Mouse (Mus musculus) heart, embryonic 16.5 days (tissue): ENCODE results near the gene Pipox. TPM values are rescaled to one million over a fixed set of nuclear protein-coding genes. Genes with fewer than 3 reads are reported as not detected.

Experiments
- ATAC-seq: fragments of 200-750 bp; cut with Nextera tagmentation; replicated peaks from 2 replicates; pipeline ENCODE4 v1.8.0; 2017; ENCODE audit warnings: moderate number of reproducible peaks; ENCODE audit not compliant: insufficient read depth, low FRiP score; ENCODE audit errors: extremely low read depth
- H3K27ac ChIP-seq: fragments of 300-500 bp; sonication (generic); 2 replicates; pipeline ENCODE4 v1.5.1; 2014; ENCODE audit warnings: mild to moderate bottlenecking, low read length, control low read depth, moderate library complexity
- H3K27me3 ChIP-seq: fragments of 300-500 bp; sonication (generic); 2 replicates; pipeline ENCODE4 v1.6.1; 2014; ENCODE audit warnings: low read length, mixed read lengths; ENCODE audit not compliant: control insufficient read depth, insufficient read depth
- H3K36me3 ChIP-seq: fragments of 300-500 bp; sonication (generic); 2 replicates; pipeline ENCODE4 v1.6.1; 2014; ENCODE audit not compliant: control insufficient read depth, insufficient read depth
- H3K4me1 ChIP-seq: fragments of 300-500 bp; sonication (generic); 2 replicates; pipeline ENCODE4 v1.6.1; 2014; ENCODE audit warnings: low read length, mixed read lengths; ENCODE audit not compliant: control insufficient read depth, insufficient read depth
- H3K4me2 ChIP-seq: fragments of 300-500 bp; sonication (generic); 2 replicates; pipeline ENCODE4 v1.6.1; 2014; ENCODE audit warnings: low read depth, mild to moderate bottlenecking, control low read depth, low read length
- H3K4me3 ChIP-seq: fragments of 300-500 bp; sonication (generic); 2 replicates; pipeline ENCODE4 v1.5.1; 2014; ENCODE audit warnings: mild to moderate bottlenecking, control low read depth, low read length
- H3K9ac ChIP-seq: fragments of 300-500 bp; sonication (generic); 2 replicates; pipeline ENCODE4 v1.6.1; 2014; ENCODE audit warnings: low read length, control low read depth
- H3K9me3 ChIP-seq: fragments of 300-500 bp; sonication (generic); replicated peaks from 2 replicates; pipeline ENCODE4 v1.6.1; 2016; ENCODE audit warnings: low read length; ENCODE audit not compliant: control insufficient read depth
- WGBS: fragments of 180-500 bp; shearing (Covaris S2); extraction: QIAGEN DNeasy Blood & Tissue Kit; methylation state at CpG from one replicate; pipeline ENCODE4 v1.1.7; 2014; 5-methylcytosine and 5-hydroxymethylcytosine counted together
- polyA plus RNA-seq: library from polyadenylated mRNA; unstranded; fragments of >200 nt; fragmentation: Nextera tagmentation; extraction: Ambion mirVana; gene quantifications from 2 replicates; pipeline ENCODE4 v1.2.1, GENCODE M21; 2015

The Pipox gene
- polyA plus RNA-seq, 1 experiment from 2014 or later: 2.9 TPM

DNA sequence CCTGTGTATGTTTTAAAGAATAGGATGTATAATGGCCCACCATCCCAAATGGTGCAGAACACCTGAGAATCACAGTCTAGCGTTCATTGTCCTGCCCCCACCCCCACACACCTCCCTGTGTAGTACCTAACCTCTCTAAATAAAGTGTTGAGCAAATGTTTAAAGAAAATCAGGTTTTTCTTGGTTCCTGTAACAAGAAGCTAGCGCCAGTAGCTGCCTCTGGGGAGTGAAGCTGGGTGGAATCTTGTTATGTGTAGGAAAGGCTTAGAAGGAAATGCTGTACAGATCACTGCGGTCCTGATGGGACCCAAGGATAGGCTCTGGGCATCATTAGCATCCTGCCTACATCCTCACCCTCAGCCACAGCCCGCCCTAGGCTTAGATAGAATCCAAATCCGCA lies 7.5 kb upstream of the Pipox start:
- H3K9me3 ChIP-seq: no peaks in the 10 kb centered on the region
- H3K4me2 ChIP-seq: no peak overlapping the region
- WGBS: 63% methylated on average over 5 of the region's 5 CpGs
- H3K9ac ChIP-seq: no peak overlapping the region
- no peak for ATAC-seq
- no peak overlapping the region for H3K4me3 ChIP-seq
- H3K36me3 ChIP-seq: no peaks in the 10 kb centered on the region
- no peak overlapping the region for H3K27ac ChIP-seq
- H3K27me3 ChIP-seq: peaks cover 5% of the 10 kb centered on the region; the same call in 1 of the 2 replicates
- peaks cover 9% of the 10 kb centered on the region for H3K4me1 ChIP-seq

- 78% methylated on average over 4 of the region's 4 CpGs for WGBS
- Histone ChIP-seq H3K36me3 (no peaks in the 10 kb centered on the region), H3K27me3 (peaks cover 5% of the 10 kb centered on the region), H3K4me3 (no peak overlapping the region), H3K9ac (no peak overlapping the region), H3K4me1 (peaks cover 12% of the 10 kb centered on the region), H3K4me2 (no peak overlapping the region), H3K9me3 (no peaks in the 10 kb centered on the region), H3K27ac (no peak overlapping the region)
- ATAC-seq: no peak
These were observed 6.8 kb upstream of the Pipox start for GRCm38 (mm10) chr11:77900696-77901095.

GRCm38 (mm10) chr11:77900187-77900586 lies 6.3 kb upstream of the Pipox start:
- no peak overlapping the region for H3K9ac ChIP-seq
- no peaks in the 10 kb centered on the region for H3K36me3 ChIP-seq
- H3K9me3 ChIP-seq: no peaks in the 10 kb centered on the region
- H3K4me2 ChIP-seq: no peak overlapping the region
- peaks cover 12% of the 10 kb centered on the region for H3K4me1 ChIP-seq
- H3K27me3 ChIP-seq: peaks cover 8% of the 10 kb centered on the region
- ATAC-seq: no peak
- 83% methylated on average over 3 of the region's 3 CpGs for WGBS
- H3K27ac ChIP-seq: no peak overlapping the region
- H3K4me3 ChIP-seq: no peak overlapping the region

DNA sequence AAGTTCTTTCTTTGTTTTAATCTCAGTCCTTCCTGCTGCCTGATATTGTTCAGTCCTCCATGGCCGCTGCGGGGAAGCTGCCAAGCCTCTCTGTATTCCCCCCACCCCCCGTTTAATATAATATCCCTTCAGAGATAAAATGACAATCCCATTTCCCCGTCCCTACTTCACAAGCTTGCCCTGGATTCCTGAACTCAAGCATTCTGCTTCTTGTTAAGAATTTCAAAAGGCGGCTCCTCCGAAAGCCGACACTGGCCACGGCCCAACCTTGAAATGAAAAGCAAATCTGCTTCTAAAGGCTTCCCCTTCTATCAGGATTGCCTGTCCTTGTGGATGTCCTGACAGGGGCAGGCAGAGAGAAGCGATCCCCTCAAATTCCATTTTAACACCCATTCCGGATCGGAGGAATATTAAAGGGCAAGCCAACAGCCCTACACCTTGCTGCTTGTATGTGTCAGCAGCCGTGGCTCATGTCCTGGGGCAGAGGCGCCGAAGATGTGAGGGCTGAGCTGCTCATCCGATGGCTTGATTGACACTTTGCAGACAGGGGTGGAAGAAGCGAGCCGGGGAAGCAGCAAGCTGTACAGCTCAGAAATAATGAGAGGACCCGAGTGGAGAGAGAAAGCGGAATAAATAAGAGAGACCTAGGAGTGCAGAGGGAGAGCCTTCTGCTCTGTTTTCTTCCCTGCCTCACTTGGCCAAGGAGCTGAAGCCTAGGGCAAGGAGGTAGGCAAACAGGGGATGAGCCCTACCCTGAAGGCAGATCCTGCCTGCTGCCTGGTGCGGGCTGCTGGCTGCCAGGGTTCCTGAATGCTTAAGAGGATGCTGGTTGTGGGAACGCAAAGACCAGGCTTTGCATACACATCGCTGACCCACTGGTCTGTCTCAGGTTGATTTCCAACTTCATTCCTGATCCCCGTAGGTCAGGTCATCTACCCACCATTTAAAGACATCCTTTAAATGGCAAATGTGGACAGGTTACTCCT lies 3.2 kb upstream of the Pipox start:
- Histone ChIP-seq H3K27me3 (peaks cover 8% of the 10 kb centered on the region), H3K9me3 (no peaks in the 10 kb centered on the region), H3K4me2 (peak overlapping the region; percentile 59), H3K4me3 (peak overlapping the region; percentile 23), H3K27ac (no peak overlapping the region), H3K9ac (no peak overlapping the region; the same call in 1 of the 2 replicates), H3K36me3 (no peaks in the 10 kb centered on the region), H3K4me1 (peaks cover 31% of the 10 kb centered on the region)
- WGBS: 19% methylated on average over 23 of the region's 23 CpGs
- ATAC-seq: no peak

DNA sequence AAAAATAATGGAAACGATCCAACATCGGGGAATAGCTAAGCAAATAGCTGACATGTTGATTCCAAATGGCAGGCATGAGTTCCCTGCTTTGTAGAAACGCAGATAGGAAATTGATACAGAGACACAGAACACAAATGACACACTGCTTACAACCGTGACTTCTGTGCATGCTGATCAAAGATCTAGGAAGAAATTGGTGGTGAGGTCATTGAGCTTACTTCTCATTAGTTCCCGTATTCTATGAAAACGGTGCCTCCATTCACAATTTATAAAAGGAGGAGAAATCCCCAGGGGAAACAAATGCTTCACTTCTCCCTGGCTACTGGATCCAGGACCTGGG lies 2.6 kb upstream of the Pipox start:
- 48% methylated on average over 6 of the region's 6 CpGs for WGBS
- Histone ChIP-seq H3K4me1 (peaks cover 31% of the 10 kb centered on the region), H3K4me2 (peak overlapping the region; percentile 59), H3K27ac (no peak overlapping the region), H3K36me3 (no peaks in the 10 kb centered on the region), H3K9me3 (no peaks in the 10 kb centered on the region), H3K9ac (no peak overlapping the region), H3K4me3 (peak overlapping the region; percentile 23), H3K27me3 (peaks cover 8% of the 10 kb centered on the region)
- no peak for ATAC-seq

DNA sequence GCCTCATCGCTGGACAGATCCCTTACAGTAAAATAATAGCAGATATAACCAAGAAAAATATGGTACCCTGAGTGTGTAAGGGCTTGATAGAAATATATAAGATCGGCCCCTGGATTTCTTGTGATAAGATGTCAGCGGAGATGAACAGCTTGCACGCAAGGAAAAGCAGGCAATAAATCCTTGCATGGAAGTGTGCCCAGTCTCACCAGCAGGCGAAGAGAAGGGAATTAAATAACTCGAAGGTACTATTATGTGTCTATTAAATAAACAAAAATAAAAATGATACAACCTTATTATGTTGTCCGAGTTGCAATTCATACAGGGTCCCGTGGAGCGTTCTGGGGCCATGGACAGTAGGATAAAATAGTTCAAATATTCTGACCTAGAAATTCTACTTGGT lies 2.1 kb upstream of the Pipox start:
- H3K27me3 ChIP-seq: peaks cover 8% of the 10 kb centered on the region
- no peaks in the 10 kb centered on the region for H3K9me3 ChIP-seq
- no peaks in the 10 kb centered on the region for H3K36me3 ChIP-seq
- no peak for ATAC-seq
- 84% methylated on average over 9 of the region's 9 CpGs for WGBS
- no peak overlapping the region for H3K27ac ChIP-seq
- H3K4me3 ChIP-seq: no peak overlapping the region
- no peak overlapping the region for H3K4me2 ChIP-seq
- peaks cover 31% of the 10 kb centered on the region for H3K4me1 ChIP-seq
- no peak overlapping the region for H3K9ac ChIP-seq

DNA sequence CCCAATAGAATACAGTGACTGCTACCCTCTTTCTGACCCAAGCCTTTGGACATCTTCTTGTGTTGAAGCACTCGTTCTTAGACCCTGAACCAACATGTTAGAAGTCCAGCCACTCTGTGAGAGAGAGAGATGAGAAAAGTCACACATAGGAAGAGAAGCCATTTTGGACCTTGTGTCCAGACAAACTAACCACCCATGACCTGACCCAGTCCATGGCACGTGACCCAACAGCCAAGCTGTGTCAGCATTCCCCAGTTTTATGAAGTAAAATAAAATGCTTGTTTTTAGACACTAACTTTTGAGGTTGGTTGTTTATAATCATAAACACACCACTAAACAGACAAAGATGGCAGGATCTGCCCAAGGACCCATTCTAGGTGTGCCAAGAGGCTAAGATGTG lies 1.1 kb upstream of the Pipox start:
- no peak for ATAC-seq
- WGBS: 76% methylated on average over 2 of the region's 2 CpGs

DNA sequence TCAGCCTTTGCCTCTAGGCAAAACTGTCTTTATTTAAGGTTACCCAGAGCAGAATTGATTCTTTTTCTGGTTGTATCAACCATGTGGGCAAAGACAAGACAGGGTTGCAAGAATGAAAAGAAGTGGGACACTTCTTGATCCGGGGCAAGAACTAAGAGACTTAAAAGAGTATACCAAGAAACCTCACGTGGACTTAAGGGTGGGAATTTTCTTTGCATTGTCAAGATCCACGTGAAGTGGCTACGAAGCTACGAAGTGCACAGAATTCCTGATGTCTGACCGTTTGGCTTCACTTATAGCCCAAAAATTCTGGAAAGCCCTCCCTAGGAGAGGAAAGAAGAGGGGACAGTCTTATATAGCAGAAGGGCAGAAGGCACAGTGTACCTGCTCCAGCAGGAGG lies 613 bp downstream of the Pipox start:
- H3K36me3 ChIP-seq: no peaks in the 10 kb centered on the region
- H3K27ac ChIP-seq: peak overlapping the region; percentile 81
- no peak overlapping the region for H3K4me3 ChIP-seq
- WGBS: 49% methylated on average over 6 of the region's 6 CpGs
- H3K9ac ChIP-seq: no peak overlapping the region
- H3K27me3 ChIP-seq: peaks cover 5% of the 10 kb centered on the region
- H3K4me1 ChIP-seq: peaks cover 31% of the 10 kb centered on the region
- ATAC-seq: no peak
- H3K4me2 ChIP-seq: peak overlapping the region; percentile 36; the same call in 1 of the 2 replicates
- H3K9me3 ChIP-seq: no peaks in the 10 kb centered on the region

More for the DNA sequence above, 1.1 kb upstream of the Pipox start:
- Histone ChIP-seq H3K4me1 (peaks cover 31% of the 10 kb centered on the region), H3K27me3 (peaks cover 8% of the 10 kb centered on the region), H3K4me3 (no peak overlapping the region), H3K9ac (no peak overlapping the region), H3K27ac (no peak overlapping the region), H3K4me2 (no peak overlapping the region), H3K9me3 (no peaks in the 10 kb centered on the region), H3K36me3 (no peaks in the 10 kb centered on the region)

DNA sequence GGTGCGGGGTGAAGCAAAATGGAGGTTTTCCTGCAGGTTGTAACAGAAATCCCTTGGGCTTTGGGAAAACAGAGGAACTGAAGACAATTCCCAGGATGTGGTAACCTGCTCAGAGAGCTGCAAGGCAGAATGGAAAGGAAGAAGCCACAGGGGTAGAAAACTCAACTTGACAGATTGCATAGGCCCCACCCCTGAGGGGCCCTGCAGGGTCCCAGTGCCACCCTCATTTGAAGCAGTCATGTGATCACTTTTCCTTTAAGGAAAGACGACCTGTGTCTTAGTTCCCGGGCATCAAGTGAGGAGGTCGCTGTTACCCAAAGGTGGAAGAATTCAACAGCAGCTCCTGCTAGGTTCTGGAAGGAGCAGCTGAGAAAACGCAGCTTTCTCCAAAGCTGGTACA lies 1.0 kb downstream of the Pipox start:
- H3K36me3 ChIP-seq: no peaks in the 10 kb centered on the region
- H3K4me2 ChIP-seq: no peak overlapping the region
- WGBS: 27% methylated on average over 5 of the region's 5 CpGs
- H3K9ac ChIP-seq: no peak overlapping the region
- H3K27ac ChIP-seq: no peak overlapping the region; the same call in 1 of the 2 replicates
- peaks cover 4% of the 10 kb centered on the region for H3K27me3 ChIP-seq
- H3K9me3 ChIP-seq: no peaks in the 10 kb centered on the region
- H3K4me1 ChIP-seq: peaks cover 31% of the 10 kb centered on the region
- no peak overlapping the region for H3K4me3 ChIP-seq
- no peak for ATAC-seq
